Mouse (Mus musculus) neural tube, embryonic 11.5 days (tissue): ENCODE measurements around the gene Abcg3. TPM values are rescaled to one million over a fixed set of nuclear protein-coding genes. Genes with fewer than 3 reads are reported as not detected.
"Not testable (repeated sequence)": the region's sequence is repeated elsewhere in the genome, so short reads cannot be mapped to it uniquely, and the experiment has no call there.

Source experiments
- ATAC-seq: fragments of 200-750 bp; cut with Nextera tagmentation; 2 replicates; pipeline ENCODE4 v1.8.0; 2017; ENCODE audit warnings: moderate number of reproducible peaks, mild to moderate bottlenecking, moderate TSS enrichment, moderate library complexity; ENCODE audit not compliant: insufficient read depth, low FRiP score, low TSS enrichment
- DNase-seq: peaks from one replicate; pipeline ENCODE4 v3.0.0-alpha.2; 2015; ENCODE audit warnings: low spot score
- H3K27ac ChIP-seq: fragments of 300-500 bp; sonication (generic); 2 replicates; pipeline ENCODE4 v1.5.1; 2014; ENCODE audit warnings: low read depth, mild to moderate bottlenecking, low read length
- H3K27me3 ChIP-seq: fragments of 300-500 bp; sonication (generic); 2 replicates; pipeline ENCODE4 v1.6.1; 2014; ENCODE audit warnings: mild to moderate bottlenecking, low read length, mixed read lengths; ENCODE audit not compliant: control insufficient read depth, insufficient read depth
- H3K36me3 ChIP-seq: fragments of 300-500 bp; sonication (generic); 2 replicates; pipeline ENCODE4 v1.6.1; 2014; ENCODE audit warnings: mild to moderate bottlenecking, low read length, moderate library complexity, mixed read lengths; ENCODE audit not compliant: control insufficient read depth, insufficient read depth
- H3K4me1 ChIP-seq: fragments of 300-500 bp; sonication (generic); 2 replicates; pipeline ENCODE4 v1.6.1; 2014; ENCODE audit warnings: low read length, mixed read lengths; ENCODE audit not compliant: control insufficient read depth, insufficient read depth
- H3K4me2 ChIP-seq: fragments of 300-500 bp; sonication (generic); 2 replicates; pipeline ENCODE4 v1.6.1; 2014; ENCODE audit warnings: low read depth, mild to moderate bottlenecking, moderate library complexity
- H3K4me3 ChIP-seq: fragments of 300-500 bp; sonication (generic); 2 replicates; pipeline ENCODE4 v1.5.1; 2014; ENCODE audit warnings: low read depth, low read length
- H3K9ac ChIP-seq: fragments of 300-500 bp; sonication (generic); 2 replicates; pipeline ENCODE4 v1.6.1; 2014; ENCODE audit warnings: mild to moderate bottlenecking, low read length
- H3K9me3 ChIP-seq: fragments of 300-500 bp; sonication (generic); 2 replicates; pipeline ENCODE4 v1.6.1; 2016; ENCODE audit warnings: low read length; ENCODE audit not compliant: control insufficient read depth
- WGBS: fragments of 180-500 bp; shearing (Covaris S2); extraction: QIAGEN DNeasy Blood & Tissue Kit; methylation state at CpG from one replicate; pipeline ENCODE4 v1.1.7; 2014; 5-methylcytosine and 5-hydroxymethylcytosine counted together
- polyA plus RNA-seq: library from polyadenylated mRNA; unstranded; fragments of >200 nt; fragmentation: Nextera tagmentation; extraction: Ambion mirVana; gene quantifications from 2 replicates; pipeline ENCODE4 v1.2.1, GENCODE M21; 2014

The Abcg3 gene
- polyA plus RNA-seq, 1 experiment from 2014 or later = 0.68 TPM

- DNase-seq = no peak
- Histone ChIP-seq H3K4me1 (no peaks in the 10 kb centered on the region), H3K36me3 (no peaks in the 10 kb centered on the region), H3K27me3 (no peaks in the 10 kb centered on the region), H3K4me3 (no peak overlapping the region), H3K9me3 (no peaks in the 10 kb centered on the region), H3K4me2 (no peak overlapping the region), H3K9ac (no peak overlapping the region), H3K27ac (no peak overlapping the region)
- 94% methylated on average over 3 of the region's 3 CpGs for WGBS
- no peak for ATAC-seq
These were observed 27.3 kb downstream of the Abcg3 start for GRCm38 (mm10) chr5:104955208-104955607.

GRCm38 (mm10) chr5:104946951-104947350 lies 35.6 kb downstream of the Abcg3 start:
- H3K4me3 ChIP-seq = no peak overlapping the region
- ATAC-seq = no peak
- H3K4me1 ChIP-seq = no peaks in the 10 kb centered on the region
- H3K4me2 ChIP-seq = no peak overlapping the region
- no peaks in the 10 kb centered on the region for H3K27me3 ChIP-seq
- no peaks in the 10 kb centered on the region for H3K36me3 ChIP-seq
- H3K9me3 ChIP-seq = no peaks in the 10 kb centered on the region
- no peak for DNase-seq
- H3K9ac ChIP-seq = no peak overlapping the region
- no peak overlapping the region for H3K27ac ChIP-seq
- 94% methylated on average over 1 of the region's 1 CpGs for WGBS

GRCm38 (mm10) chr5:104934148-104934547 lies 48.4 kb downstream of the Abcg3 start:
- H3K27ac ChIP-seq = no peak overlapping the region
- no peaks in the 10 kb centered on the region for H3K27me3 ChIP-seq
- no peak overlapping the region for H3K9ac ChIP-seq
- H3K4me2 ChIP-seq = no peak overlapping the region
- no peaks in the 10 kb centered on the region; the same call in 1 of the 2 replicates for H3K9me3 ChIP-seq
- no peaks in the 10 kb centered on the region for H3K36me3 ChIP-seq
- ATAC-seq = no peak
- WGBS = 86% methylated on average over 7 of the region's 7 CpGs
- DNase-seq = no peak
- no peak overlapping the region for H3K4me3 ChIP-seq
- H3K4me1 ChIP-seq = no peaks in the 10 kb centered on the region

GRCm38 (mm10) chr5:104906556-104906955 lies 76.0 kb downstream of the Abcg3 start:
- WGBS = 88% methylated on average over 5 of the region's 5 CpGs
- not testable (repeated sequence) for ATAC-seq, H3K9me3 ChIP-seq, DNase-seq, H3K9ac ChIP-seq, H3K4me3 ChIP-seq, H3K27me3 ChIP-seq, H3K27ac ChIP-seq, H3K4me2 ChIP-seq, H3K4me1 ChIP-seq, H3K36me3 ChIP-seq

Other genes starting within 250 kb of the Abcg3 start
- 2.7 and 3.7 TPM in 2 replicates for gene Zfp951, start 122.6 kb downstream of the Abcg3 start, polyA plus RNA-seq
- 0.53 and 0.95 TPM in 2 replicates for gene Gbp9, start 156.8 kb upstream of the Abcg3 start, polyA plus RNA-seq
- gene Gbp8, start 156.8 kb upstream of the Abcg3 start, polyA plus RNA-seq = 0.37 and 0.50 TPM in 2 replicates
- gene Gbp4, start 156.9 kb upstream of the Abcg3 start, polyA plus RNA-seq = 0.07 and 0.68 TPM in 2 replicates